Mouse (Mus musculus): ENCODE data around the gene Elf2.

The Elf2 gene

DNA sequence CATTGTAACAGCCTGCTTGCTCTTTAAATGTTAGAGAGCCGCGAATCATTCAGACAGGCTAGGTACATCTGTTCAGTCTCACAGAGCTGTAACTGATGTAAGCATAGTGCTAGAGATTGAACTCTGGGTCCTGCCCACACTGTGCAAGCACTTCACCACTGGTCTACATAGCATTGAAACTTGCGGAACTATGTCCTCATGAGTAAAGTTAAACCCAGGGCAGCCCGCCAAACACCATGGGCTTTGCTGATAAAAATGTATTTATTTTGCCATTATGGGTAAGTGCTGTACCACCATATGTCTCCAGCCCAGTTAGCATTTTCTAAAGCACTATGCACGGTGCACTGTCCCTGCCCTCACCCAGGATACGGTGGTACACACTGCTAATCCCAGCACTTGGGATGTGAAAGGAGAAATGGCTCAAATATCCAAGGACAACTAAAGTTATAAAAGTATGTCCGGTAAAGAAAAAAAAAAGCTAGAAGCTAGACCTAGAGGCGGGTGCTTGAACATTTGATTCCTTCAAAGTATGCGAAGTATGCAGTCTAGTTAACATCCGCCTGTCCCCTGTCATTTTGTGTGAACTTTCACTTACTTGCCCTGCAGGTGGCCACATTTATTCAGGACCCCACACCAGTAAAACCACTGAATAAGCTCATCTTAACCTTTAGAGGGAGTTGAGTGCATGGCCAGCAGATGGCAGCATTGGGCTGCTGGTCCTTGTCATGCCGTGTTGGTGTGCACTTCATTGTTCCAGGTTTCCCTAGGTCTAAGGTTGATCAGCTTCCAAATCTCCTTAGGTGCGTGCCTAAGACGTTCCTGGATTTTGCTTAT lies 106.3 kb downstream of the Elf2 start:
- TF ChIP-seq POU5F1 (IDR thresholded peaks at IDR 0.05; ENCODE audit: borderline replicate concordance, low read length) (no peak), CTCF (conservative IDR thresholded peaks at IDR 0.05; ENCODE audit: low read length) (peak; percentile 66), NANOG (IDR thresholded peaks at IDR 0.05; ENCODE audit: borderline replicate concordance, low read length) (no peak)
- Histone ChIP-seq H3K4me3 (replicated peaks; ENCODE audit: low read length) (peak overlapping the region; percentile 26; the same call in 1 of the 2 replicates), H3K4me1 (replicated peaks; ENCODE audit: low read depth, low read length) (peaks cover 91% of the 10 kb centered on the region), H3K36me3 (ENCODE audit: insufficient read depth, low read length) (peaks cover 37% of the 10 kb centered on the region), H3K27me3 (ENCODE audit: insufficient read depth, low read length) (no peaks in the 10 kb centered on the region), H3K9me3 (ENCODE audit: low read length) (no peaks in the 10 kb centered on the region)

DNA sequence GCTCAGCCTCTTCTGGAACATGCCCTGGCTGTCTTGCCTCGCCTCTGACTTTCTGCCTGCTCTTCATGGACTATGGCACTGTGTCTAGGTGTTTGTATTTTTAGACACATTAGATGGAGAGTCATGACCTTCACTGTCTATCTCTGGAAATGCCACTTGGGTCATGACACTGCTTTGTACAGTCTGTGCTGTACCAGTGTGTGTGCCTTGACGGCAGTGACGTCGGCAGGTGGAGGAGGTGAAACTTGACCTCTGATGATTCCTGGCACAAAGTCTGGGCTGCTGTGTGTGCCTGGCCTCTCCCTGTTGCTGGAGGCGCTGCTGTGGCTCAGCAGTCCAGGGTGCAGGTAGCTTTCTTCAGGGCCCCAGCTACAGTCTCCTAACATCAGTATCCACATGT lies 107.0 kb downstream of the Elf2 start:
- TF ChIP-seq CTCF (conservative IDR thresholded peaks at IDR 0.05; ENCODE audit: low read length), result no peak
- no peak for TF ChIP-seq NANOG (IDR thresholded peaks at IDR 0.05; ENCODE audit: borderline replicate concordance, low read length)
- TF ChIP-seq POU5F1 (IDR thresholded peaks at IDR 0.05; ENCODE audit: borderline replicate concordance, low read length), result no peak

DNA sequence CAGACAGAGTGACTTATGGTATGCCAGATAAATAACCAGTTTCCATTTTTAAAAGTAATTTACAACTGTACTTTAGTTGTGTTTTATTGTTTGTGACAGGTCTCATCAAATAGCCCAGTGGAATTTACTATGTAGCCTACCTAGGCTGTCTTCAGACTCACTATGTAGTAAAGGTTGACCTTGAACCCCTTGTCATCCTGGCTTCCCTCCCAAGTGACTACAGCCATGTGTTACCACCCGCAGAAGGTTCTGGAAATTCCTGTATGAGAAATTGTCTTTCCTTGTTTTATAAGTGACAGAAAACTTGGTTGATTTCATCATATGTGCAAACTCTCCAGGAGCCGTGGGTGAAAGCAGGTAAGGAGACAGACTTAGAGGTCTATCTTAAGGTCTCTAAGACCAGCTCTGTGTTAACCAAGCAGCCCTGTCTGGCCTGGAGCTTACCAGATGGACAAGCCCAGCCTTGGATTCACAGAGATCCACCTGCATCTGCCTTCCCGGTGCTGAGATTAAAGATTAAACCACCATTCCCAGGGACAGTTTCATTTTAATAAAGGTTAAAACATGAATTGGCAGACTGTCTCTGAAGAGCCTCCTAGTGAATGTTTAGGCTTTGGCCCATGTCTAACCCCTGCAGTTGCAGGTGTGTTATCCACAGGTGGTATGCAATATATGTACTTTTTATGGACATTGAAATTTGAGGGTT lies 108.1 kb downstream of the Elf2 start:
- no peak for TF ChIP-seq CTCF (conservative IDR thresholded peaks at IDR 0.05; ENCODE audit: low read length)
- no peak for TF ChIP-seq POU5F1 (IDR thresholded peaks at IDR 0.05; ENCODE audit: borderline replicate concordance, low read length)
- TF ChIP-seq NANOG (IDR thresholded peaks at IDR 0.05; ENCODE audit: borderline replicate concordance, low read length), result no peak
- no peaks in the 10 kb centered on the region for H3K9me3 ChIP-seq (ENCODE audit: low read length)
- H3K4me3 ChIP-seq (replicated peaks; ENCODE audit: low read length), result no peak overlapping the region
- peaks cover 41% of the 10 kb centered on the region for H3K36me3 ChIP-seq (ENCODE audit: insufficient read depth, low read length)
- H3K27me3 ChIP-seq (ENCODE audit: insufficient read depth, low read length), result no peaks in the 10 kb centered on the region
- H3K4me1 ChIP-seq (replicated peaks; ENCODE audit: low read depth, low read length), result peaks cover 92% of the 10 kb centered on the region

More for the DNA sequence above, 107.0 kb downstream of the Elf2 start:
- Histone ChIP-seq H3K27me3 (ENCODE audit: insufficient read depth, low read length) (no peaks in the 10 kb centered on the region), H3K4me1 (replicated peaks; ENCODE audit: low read depth, low read length) (peaks cover 91% of the 10 kb centered on the region), H3K9me3 (ENCODE audit: low read length) (no peaks in the 10 kb centered on the region), H3K4me3 (replicated peaks; ENCODE audit: low read length) (no peak overlapping the region; the same call in 1 of the 2 replicates), H3K36me3 (ENCODE audit: insufficient read depth, low read length) (peaks cover 39% of the 10 kb centered on the region)

DNA sequence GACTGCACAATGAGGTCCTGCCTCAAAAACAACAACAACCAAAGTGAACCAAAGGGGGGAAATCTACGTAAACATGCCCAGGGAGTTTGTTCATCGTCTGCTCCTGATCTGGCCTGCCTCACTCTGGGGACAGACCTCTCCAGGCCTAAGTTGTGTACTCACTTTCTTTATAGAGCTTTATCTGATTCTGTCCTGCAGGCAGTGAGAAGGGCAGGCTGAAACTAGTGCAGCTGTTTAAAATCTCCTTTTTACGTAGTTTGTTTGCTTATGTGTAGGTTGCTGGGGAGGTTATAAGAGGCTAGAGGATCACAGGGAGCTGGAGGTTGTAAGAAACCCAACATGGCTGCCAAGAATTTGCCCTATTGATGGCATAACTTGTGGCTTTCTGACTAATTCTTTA lies 109.0 kb downstream of the Elf2 start:
- H3K4me1 ChIP-seq (replicated peaks; ENCODE audit: low read depth, low read length), result peaks cover 91% of the 10 kb centered on the region
- no peaks in the 10 kb centered on the region for H3K27me3 ChIP-seq (ENCODE audit: insufficient read depth, low read length)
- no peak overlapping the region for H3K4me3 ChIP-seq (replicated peaks; ENCODE audit: low read length)
- no peaks in the 10 kb centered on the region for H3K9me3 ChIP-seq (ENCODE audit: low read length)
- peaks cover 47% of the 10 kb centered on the region for H3K36me3 ChIP-seq (ENCODE audit: insufficient read depth, low read length)
- TF ChIP-seq CTCF (conservative IDR thresholded peaks at IDR 0.05; ENCODE audit: low read length) (no peak), POU5F1 (IDR thresholded peaks at IDR 0.05; ENCODE audit: borderline replicate concordance, low read length) (no peak), NANOG (IDR thresholded peaks at IDR 0.05; ENCODE audit: borderline replicate concordance, low read length) (no peak)

DNA sequence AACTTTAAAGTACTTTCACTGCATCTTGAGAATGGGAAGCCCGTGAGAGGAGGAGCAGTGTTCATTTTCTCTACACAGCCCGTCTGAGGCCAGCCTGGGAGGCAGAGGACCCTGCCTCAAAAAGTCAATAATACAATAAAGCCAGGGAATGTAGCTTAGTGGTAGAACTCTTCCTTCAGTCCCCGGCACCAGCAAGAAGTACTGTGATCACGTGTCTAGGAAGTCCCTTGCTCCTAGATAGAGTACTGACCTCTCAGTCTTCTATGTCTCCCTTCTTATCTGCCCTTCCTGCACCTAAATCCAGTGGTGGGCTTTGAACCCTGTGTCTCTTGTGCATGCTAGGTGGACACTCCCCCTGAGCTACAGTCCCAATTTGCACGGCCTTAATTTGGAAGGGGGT lies 109.6 kb downstream of the Elf2 start:
- H3K27me3 ChIP-seq (ENCODE audit: insufficient read depth, low read length), result no peaks in the 10 kb centered on the region
- H3K4me1 ChIP-seq (replicated peaks; ENCODE audit: low read depth, low read length), result peaks cover 91% of the 10 kb centered on the region
- TF ChIP-seq CTCF (conservative IDR thresholded peaks at IDR 0.05; ENCODE audit: low read length) (no peak), POU5F1 (IDR thresholded peaks at IDR 0.05; ENCODE audit: borderline replicate concordance, low read length) (no peak), NANOG (IDR thresholded peaks at IDR 0.05; ENCODE audit: borderline replicate concordance, low read length) (no peak)
- no peaks in the 10 kb centered on the region for H3K9me3 ChIP-seq (ENCODE audit: low read length)
- H3K36me3 ChIP-seq (ENCODE audit: insufficient read depth, low read length), result peaks cover 50% of the 10 kb centered on the region
- H3K4me3 ChIP-seq (replicated peaks; ENCODE audit: low read length), result no peak overlapping the region

GRCm38 (mm10) chr3:51230146-51230835 lies 110.2 kb downstream of the Elf2 start:
- Histone ChIP-seq H3K4me1 (replicated peaks; ENCODE audit: low read depth, low read length) (peaks cover 90% of the 10 kb centered on the region), H3K36me3 (ENCODE audit: insufficient read depth, low read length) (peaks cover 50% of the 10 kb centered on the region), H3K9me3 (ENCODE audit: low read length) (no peaks in the 10 kb centered on the region), H3K4me3 (replicated peaks; ENCODE audit: low read length) (no peak overlapping the region), H3K27me3 (ENCODE audit: insufficient read depth, low read length) (no peaks in the 10 kb centered on the region)
- TF ChIP-seq CTCF (conservative IDR thresholded peaks at IDR 0.05; ENCODE audit: low read length), result no peak
- no peak for TF ChIP-seq NANOG (IDR thresholded peaks at IDR 0.05; ENCODE audit: borderline replicate concordance, low read length)
- no peak for TF ChIP-seq POU5F1 (IDR thresholded peaks at IDR 0.05; ENCODE audit: borderline replicate concordance, low read length)

DNA sequence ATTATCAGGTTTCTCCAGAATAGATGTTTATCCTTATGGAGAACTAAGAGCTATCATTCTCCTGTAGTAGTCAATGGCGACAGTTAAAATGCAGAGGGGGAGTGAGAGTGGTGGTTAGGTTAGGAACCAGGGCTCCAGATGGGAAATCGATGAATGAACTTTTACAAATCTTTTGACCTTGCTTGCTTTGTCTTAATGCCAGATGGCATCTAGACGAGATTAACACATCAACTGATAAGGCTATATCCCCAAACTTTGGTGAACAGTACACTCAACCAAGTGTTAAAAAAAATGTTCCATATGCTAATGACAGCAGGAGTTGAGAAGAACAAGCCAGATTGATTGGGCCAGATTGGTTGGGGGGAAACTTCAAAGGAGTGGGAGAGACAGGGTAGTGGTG lies 111.2 kb downstream of the Elf2 start:
- no peaks in the 10 kb centered on the region for H3K9me3 ChIP-seq (ENCODE audit: low read length)
- no peak for TF ChIP-seq NANOG (IDR thresholded peaks at IDR 0.05; ENCODE audit: borderline replicate concordance, low read length)
- peak overlapping the region; percentile 30 for H3K4me3 ChIP-seq (replicated peaks; ENCODE audit: low read length)
- H3K27me3 ChIP-seq (ENCODE audit: insufficient read depth, low read length), result no peaks in the 10 kb centered on the region
- peaks cover 50% of the 10 kb centered on the region for H3K36me3 ChIP-seq (ENCODE audit: insufficient read depth, low read length)
- peaks cover 80% of the 10 kb centered on the region for H3K4me1 ChIP-seq (replicated peaks; ENCODE audit: low read depth, low read length)

DNA sequence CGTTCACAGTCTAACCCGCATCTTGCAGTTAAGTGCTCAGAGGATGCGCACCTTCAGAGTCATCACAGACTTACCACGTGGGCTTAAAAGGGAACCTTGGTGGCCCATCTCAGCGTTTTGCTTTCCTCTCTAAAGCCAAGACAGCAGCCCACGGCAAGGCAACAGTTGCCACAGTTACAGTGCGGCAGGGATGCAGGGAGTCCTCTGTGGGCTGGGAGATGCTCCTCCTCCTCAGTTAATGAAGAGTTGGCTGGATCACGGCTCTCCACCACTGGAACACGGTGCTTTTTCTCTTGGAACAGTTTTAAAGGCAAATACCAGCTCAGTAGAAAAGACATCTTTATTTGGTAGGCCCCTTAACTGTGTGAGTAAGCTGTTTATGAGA lies 111.7 kb downstream of the Elf2 start:
- Histone ChIP-seq H3K4me1 (replicated peaks; ENCODE audit: low read depth, low read length) (peaks cover 78% of the 10 kb centered on the region), H3K36me3 (ENCODE audit: insufficient read depth, low read length) (peaks cover 49% of the 10 kb centered on the region), H3K9me3 (ENCODE audit: low read length) (no peaks in the 10 kb centered on the region), H3K4me3 (replicated peaks; ENCODE audit: low read length) (peak overlapping the region; percentile 30), H3K27me3 (ENCODE audit: insufficient read depth, low read length) (no peaks in the 10 kb centered on the region)
- TF ChIP-seq POU5F1 (IDR thresholded peaks at IDR 0.05; ENCODE audit: borderline replicate concordance, low read length), result no peak
- no peak for TF ChIP-seq CTCF (conservative IDR thresholded peaks at IDR 0.05; ENCODE audit: low read length)
- TF ChIP-seq NANOG (IDR thresholded peaks at IDR 0.05; ENCODE audit: borderline replicate concordance, low read length), result no peak

Measured in E14TG2a.4 (cell line).